Mouse (Mus musculus) midbrain, embryonic 10.5 days (tissue): ENCODE results near the gene Plekha5. TPM values are rescaled to one million over a fixed set of nuclear protein-coding genes. Genes with fewer than 3 reads are reported as not detected.

Source experiments
- DNase-seq: peaks from one replicate; pipeline ENCODE4 v3.0.0-alpha.2; 2017; ENCODE audit warnings: low spot score
- H3K27ac ChIP-seq: fragments of 300-500 bp; sonication (generic); replicated peaks from 2 replicates; pipeline ENCODE4 v1.5.1; 2016; ENCODE audit warnings: mild to moderate bottlenecking
- H3K27me3 ChIP-seq: fragments of 300-500 bp; sonication (generic); 2 replicates; pipeline ENCODE4 v1.6.1; 2016; ENCODE audit warnings: low read depth, mild to moderate bottlenecking; ENCODE audit not compliant: poor library complexity, severe bottlenecking
- H3K36me3 ChIP-seq: fragments of 300-500 bp; sonication (generic); 2 replicates; pipeline ENCODE4 v1.6.1; 2016; ENCODE audit warnings: mild to moderate bottlenecking, moderate library complexity
- H3K4me1 ChIP-seq: fragments of 300-500 bp; sonication (generic); 2 replicates; pipeline ENCODE4 v1.6.1; 2016
- H3K4me3 ChIP-seq: fragments of 300-500 bp; sonication (generic); 2 replicates; pipeline ENCODE4 v1.5.1; 2016; ENCODE audit warnings: mild to moderate bottlenecking, moderate library complexity
- H3K9me3 ChIP-seq: fragments of 300-500 bp; sonication (generic); replicated peaks from 2 replicates; pipeline ENCODE4 v1.6.1; 2016; ENCODE audit warnings: mild to moderate bottlenecking
- polyA plus RNA-seq: library from polyadenylated mRNA; unstranded; fragments of >200 nt; fragmentation: Nextera tagmentation; extraction: Ambion mirVana; gene quantifications from 2 replicates; pipeline ENCODE4 v1.2.1, GENCODE M21; 2016

Gene Plekha5
- polyA plus RNA-seq, 1 experiment from 2014 or later: 45.9 TPM

GRCm38 (mm10) chr6:140645931-140646330 lies 222.1 kb downstream of the Plekha5 start:
- no peaks in the 10 kb centered on the region for H3K9me3 ChIP-seq
- no peaks in the 10 kb centered on the region for H3K4me1 ChIP-seq
- H3K4me3 ChIP-seq: no peak overlapping the region
- no peak for DNase-seq
- no peaks in the 10 kb centered on the region for H3K27me3 ChIP-seq
- H3K27ac ChIP-seq: no peak overlapping the region
- H3K36me3 ChIP-seq: peaks cover 95% of the 10 kb centered on the region

Other genes with a start within 250 kb of the Plekha5 start
- gene Aebp2, start 198.6 kb downstream of the Plekha5 start, polyA plus RNA-seq: 12.3 and 14.9 TPM in 2 replicates